Mouse (Mus musculus): ENCODE measurements around the gene Mars. TPM values are rescaled to one million over a fixed set of nuclear protein-coding genes. Genes with fewer than 3 reads are reported as not detected.

Mars gene
- polyA plus RNA-seq, 1 experiment = 32.4 TPM

DNA sequence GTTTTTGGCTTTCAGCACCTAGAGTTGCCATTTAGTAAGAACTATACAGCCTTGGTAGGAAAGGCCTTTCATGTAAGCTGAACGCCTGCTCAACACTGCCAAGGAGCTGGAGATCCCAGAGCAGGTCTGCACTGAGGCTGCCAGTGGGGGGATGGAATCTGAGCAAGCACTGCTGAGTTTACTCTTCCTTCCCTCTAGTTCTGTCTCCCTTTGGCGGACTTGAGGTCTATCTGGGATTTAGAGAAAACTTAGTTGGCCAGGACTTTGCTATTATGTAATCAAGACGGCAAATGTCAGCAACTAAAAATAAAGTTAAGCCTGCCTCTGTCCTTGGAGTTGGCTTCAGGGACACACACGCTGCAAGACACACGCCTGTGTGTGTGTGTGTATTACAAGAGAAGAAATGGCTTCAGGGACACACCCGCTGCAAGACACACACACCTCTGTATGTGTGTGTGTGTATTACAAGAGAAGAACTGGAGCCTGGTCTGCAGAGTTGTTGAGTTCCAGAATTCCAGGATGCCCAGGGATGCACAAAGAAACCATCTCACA lies 18.5 kb downstream of the Mars start:
- peaks cover 3% of the 10 kb centered on the region for H3K36me3 ChIP-seq (ENCODE audit: control insufficient read depth, insufficient read depth, low read length)
- no peak overlapping the region for H3K27ac ChIP-seq (ENCODE audit: control insufficient read depth, insufficient read depth, low read depth, low read length)
- H3K4me3 ChIP-seq (ENCODE audit: control insufficient read depth, low read depth, low read length) = no peak overlapping the region
- H3K4me1 ChIP-seq (ENCODE audit: control insufficient read depth, insufficient read depth, low read length) = peaks cover 7% of the 10 kb centered on the region
- H3K27me3 ChIP-seq (ENCODE audit: control insufficient read depth, insufficient read depth, low read length) = no peaks in the 10 kb centered on the region
- TF ChIP-seq CTCF (IDR thresholded peaks at IDR 0.05; ENCODE audit: control insufficient read depth, insufficient read depth, insufficient replicate concordance, low read depth, low read length) = no peak
- no peak for TF ChIP-seq POLR2A (IDR thresholded peaks at IDR 0.05; ENCODE audit: control insufficient read depth, low read depth, low read length)

DNA sequence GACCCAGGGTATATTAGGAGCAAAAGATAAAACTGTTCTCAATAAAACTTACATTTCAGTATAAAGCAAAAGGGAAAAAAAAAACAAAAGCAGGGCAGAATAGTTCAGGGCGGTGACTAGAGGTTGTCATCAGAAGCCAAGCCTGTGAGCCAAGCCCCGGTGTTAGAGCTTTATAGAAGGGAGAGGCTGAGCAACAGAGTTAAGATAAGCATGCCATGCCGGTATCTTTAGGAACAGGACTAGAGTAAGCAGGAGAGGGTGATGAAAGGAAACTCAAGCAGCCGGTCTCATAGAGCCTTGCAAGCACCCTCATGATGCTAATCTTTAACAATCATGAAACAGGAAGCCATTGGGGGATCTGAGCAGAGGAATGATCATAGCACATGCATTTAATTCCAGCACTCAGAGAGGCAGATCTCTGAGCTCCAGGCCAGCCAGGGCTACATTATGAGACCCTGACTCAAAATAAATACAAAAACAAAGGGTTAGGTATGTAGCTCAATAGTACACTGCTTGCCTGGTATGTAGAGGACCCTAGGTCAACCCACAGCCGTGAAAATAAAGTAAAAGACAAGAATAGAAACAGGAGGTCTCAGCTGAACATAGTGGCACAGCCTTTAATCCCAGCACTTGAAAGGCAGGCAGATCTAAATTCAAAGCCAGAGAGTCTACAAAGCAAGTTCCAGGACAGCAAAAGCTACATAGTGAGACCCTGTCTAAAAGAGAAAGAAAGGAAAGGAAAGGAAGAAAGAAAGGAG lies 19.5 kb downstream of the Mars start:
- TF ChIP-seq POLR2A (IDR thresholded peaks at IDR 0.05; ENCODE audit: control insufficient read depth, low read depth, low read length) (no peak), CTCF (IDR thresholded peaks at IDR 0.05; ENCODE audit: control insufficient read depth, insufficient read depth, insufficient replicate concordance, low read depth, low read length) (no peak)
- H3K4me1 ChIP-seq (ENCODE audit: control insufficient read depth, insufficient read depth, low read length) = peaks cover 16% of the 10 kb centered on the region
- no peaks in the 10 kb centered on the region; the same call in 1 of the 2 replicates for H3K36me3 ChIP-seq (ENCODE audit: control insufficient read depth, insufficient read depth, low read length)
- no peaks in the 10 kb centered on the region for H3K27me3 ChIP-seq (ENCODE audit: control insufficient read depth, insufficient read depth, low read length)
- H3K4me3 ChIP-seq (ENCODE audit: control insufficient read depth, low read depth, low read length) = no peak overlapping the region
- H3K27ac ChIP-seq (ENCODE audit: control insufficient read depth, insufficient read depth, low read depth, low read length) = no peak overlapping the region

DNA sequence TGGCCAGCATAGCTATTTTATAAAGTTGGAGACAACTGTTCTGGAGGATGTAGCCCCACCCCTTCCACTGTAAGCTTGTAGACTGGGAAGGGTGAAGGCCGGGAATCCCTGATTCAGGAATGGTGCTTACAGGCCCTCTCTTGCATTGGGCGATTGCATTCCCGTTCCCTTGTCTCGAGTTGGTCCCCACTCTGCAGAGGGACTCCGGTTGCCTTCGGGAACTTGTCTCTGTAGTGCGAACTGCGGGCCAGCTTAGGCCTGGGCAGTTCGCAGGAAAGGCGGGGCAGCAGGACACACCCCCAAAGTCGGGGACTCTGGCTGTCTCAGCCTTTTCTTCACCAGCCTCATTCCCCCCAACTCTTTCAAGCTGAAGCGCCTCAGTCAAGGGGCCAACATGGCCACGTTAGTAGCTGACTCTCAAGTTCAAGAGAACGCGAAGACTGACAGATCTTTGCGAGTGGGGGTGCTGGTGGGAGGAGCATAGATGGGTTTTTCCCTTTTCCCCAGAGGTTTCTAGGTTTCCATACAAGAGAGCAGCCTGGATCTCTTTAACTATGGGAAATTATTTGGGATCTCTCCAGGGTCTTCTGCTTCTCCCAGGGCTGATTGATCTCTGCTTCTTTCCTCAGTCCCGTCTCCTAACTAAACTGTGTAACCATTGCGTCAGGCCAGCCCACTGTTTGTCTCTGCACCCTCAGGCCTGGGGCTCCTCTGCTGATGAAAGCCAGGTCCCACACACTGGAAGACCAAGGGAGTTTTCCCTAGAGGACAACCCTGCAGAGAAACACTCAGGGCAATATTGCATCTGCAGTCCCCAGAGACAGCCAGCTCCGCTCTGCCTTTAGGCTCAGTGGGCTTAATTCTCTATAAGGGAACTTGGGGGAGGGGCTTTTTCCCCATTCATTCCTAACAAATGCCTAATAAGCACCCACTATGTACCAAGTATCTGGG lies 20.4 kb downstream of the Mars start:
- Histone ChIP-seq H3K4me3 (ENCODE audit: control insufficient read depth, low read depth, low read length) (peak overlapping the region; percentile 81), H3K27ac (ENCODE audit: control insufficient read depth, insufficient read depth, low read depth, low read length) (peak overlapping the region; percentile 75), H3K36me3 (ENCODE audit: control insufficient read depth, insufficient read depth, low read length) (no peaks in the 10 kb centered on the region; the same call in 1 of the 2 replicates), H3K4me1 (ENCODE audit: control insufficient read depth, insufficient read depth, low read length) (peaks cover 22% of the 10 kb centered on the region), H3K27me3 (ENCODE audit: control insufficient read depth, insufficient read depth, low read length) (no peaks in the 10 kb centered on the region)
- TF ChIP-seq CTCF (IDR thresholded peaks at IDR 0.05; ENCODE audit: control insufficient read depth, insufficient read depth, insufficient replicate concordance, low read depth, low read length) (no peak), POLR2A (IDR thresholded peaks at IDR 0.05; ENCODE audit: control insufficient read depth, low read depth, low read length) (no peak)

DNA sequence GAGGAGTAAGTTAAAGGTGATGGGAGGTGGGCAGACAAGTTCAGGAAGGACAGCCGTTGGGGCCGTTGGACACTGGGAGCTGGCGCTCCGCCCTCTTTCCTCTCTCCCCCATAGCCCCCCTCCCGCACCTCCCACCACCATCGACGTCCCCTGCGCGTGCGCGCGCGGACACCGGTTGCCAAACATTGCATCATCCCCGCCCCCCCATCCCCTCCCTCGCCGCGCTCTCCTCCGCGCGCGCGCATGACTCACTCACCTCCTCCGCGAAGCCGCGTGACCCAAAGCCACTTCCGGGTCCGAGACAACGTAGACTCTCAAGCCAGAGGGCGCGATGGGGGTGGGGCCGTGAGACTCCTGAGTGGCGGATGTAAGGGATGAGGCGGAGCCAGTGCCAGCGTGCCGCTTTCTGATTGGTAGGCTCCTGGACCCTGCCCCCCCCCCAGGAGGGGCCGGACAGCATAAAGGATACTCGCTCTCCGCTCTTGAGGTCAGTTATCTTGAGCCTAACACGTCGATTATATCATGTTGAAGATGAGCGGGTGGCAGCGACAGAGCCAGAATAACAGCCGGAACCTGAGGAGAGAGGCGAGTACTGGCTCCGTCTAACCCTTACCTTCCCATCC lies 21.2 kb downstream of the Mars start:
- H3K4me3 ChIP-seq (ENCODE audit: control insufficient read depth, low read depth, low read length) = peak overlapping the region; percentile 81
- H3K27ac ChIP-seq (ENCODE audit: control insufficient read depth, insufficient read depth, low read depth, low read length) = peak overlapping the region; percentile 100
- no peaks in the 10 kb centered on the region for H3K27me3 ChIP-seq (ENCODE audit: control insufficient read depth, insufficient read depth, low read length)
- H3K36me3 ChIP-seq (ENCODE audit: control insufficient read depth, insufficient read depth, low read length) = no peaks in the 10 kb centered on the region; the same call in 1 of the 2 replicates
- H3K4me1 ChIP-seq (ENCODE audit: control insufficient read depth, insufficient read depth, low read length) = peaks cover 22% of the 10 kb centered on the region
- TF ChIP-seq CTCF (IDR thresholded peaks at IDR 0.05; ENCODE audit: control insufficient read depth, insufficient read depth, insufficient replicate concordance, low read depth, low read length) (no peak), POLR2A (IDR thresholded peaks at IDR 0.05; ENCODE audit: control insufficient read depth, low read depth, low read length) (peak; percentile 93)

DNA sequence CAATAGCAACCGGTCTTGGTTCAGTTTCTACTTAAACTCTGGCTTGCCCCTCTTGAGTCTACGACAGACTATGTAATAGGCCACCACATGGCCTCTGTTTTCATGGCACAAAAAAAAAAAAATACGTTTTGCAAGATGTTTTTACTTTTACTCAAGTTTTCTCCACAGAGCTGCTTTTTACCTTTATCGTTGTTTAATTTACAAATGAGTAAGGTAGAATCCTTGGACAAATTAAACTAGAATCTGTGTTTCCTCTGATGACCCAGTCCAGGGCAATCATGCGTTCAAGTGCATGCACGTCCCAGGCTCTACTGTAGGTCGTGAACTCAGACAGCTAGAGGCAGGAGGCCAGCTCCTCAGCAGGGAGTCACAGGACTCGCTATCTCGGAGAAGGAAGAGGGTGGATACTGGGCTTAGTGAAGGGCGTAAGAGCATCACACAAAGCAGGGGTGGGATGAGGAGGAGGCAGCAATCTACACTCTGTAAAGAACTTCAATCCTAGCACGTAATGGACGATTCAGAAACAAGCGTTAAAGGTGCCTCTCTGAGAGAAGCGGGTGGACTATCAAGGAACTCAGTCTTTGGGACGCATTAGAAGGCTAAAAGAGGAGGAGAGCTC lies 21.9 kb downstream of the Mars start:
- peak overlapping the region; percentile 100 for H3K27ac ChIP-seq (ENCODE audit: control insufficient read depth, insufficient read depth, low read depth, low read length)
- H3K4me3 ChIP-seq (ENCODE audit: control insufficient read depth, low read depth, low read length) = peak overlapping the region; percentile 81
- no peaks in the 10 kb centered on the region; the same call in 1 of the 2 replicates for H3K36me3 ChIP-seq (ENCODE audit: control insufficient read depth, insufficient read depth, low read length)
- TF ChIP-seq CTCF (IDR thresholded peaks at IDR 0.05; ENCODE audit: control insufficient read depth, insufficient read depth, insufficient replicate concordance, low read depth, low read length) (no peak), POLR2A (IDR thresholded peaks at IDR 0.05; ENCODE audit: control insufficient read depth, low read depth, low read length) (no peak)
- peaks cover 22% of the 10 kb centered on the region for H3K4me1 ChIP-seq (ENCODE audit: control insufficient read depth, insufficient read depth, low read length)
- no peaks in the 10 kb centered on the region for H3K27me3 ChIP-seq (ENCODE audit: control insufficient read depth, insufficient read depth, low read length)

DNA sequence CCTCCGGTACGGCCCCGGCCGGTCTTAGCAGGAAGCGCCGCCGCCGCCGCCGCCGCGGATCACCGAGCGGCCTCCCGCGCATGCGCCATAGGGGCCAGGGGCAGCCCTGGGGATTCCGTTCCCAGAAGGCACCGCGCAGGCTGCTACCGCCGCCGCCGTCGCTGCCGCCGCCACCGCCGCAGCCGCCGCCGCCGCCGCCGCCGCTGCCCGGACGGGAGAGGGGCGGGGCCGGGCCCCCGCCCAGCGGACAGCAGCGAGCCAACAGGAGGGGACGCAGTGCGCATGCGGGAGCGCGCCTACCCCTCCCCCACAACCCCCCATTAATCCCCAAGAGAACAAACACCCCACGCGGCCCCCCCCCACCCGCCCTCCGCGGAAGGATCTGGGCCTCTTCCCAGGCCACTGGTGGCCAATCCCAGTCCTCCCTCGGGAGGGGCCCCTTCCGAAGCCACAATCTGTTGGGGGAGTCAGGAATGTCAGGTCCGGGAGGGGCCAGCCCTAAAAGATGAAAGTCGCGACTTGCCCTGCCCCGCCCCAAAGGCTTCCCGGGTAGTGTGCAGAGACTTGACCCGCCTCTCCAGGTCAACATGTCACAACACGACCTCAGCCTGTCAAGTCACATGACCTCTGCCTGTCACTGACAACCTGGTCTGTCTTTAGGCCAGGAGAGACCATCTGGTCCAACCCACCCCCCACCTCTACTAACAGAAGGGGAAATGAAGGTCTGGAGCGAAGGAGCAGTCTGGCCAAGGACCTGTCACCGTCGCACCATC lies 22.6 kb downstream of the Mars start, which contains the start of gene Mbd6:
TSS of gene Mbd6 (minus strand) at position 219 of the 773 bp plus-strand sequence.
- Histone ChIP-seq H3K27ac (ENCODE audit: control insufficient read depth, insufficient read depth, low read depth, low read length) (peak within 1 kb of the TSS; percentile 100), H3K36me3 (ENCODE audit: control insufficient read depth, insufficient read depth, low read length) (no peaks in the 10 kb centered on the region; the same call in 1 of the 2 replicates), H3K4me1 (ENCODE audit: control insufficient read depth, insufficient read depth, low read length) (peaks cover 22% of the 10 kb centered on the region), H3K27me3 (ENCODE audit: control insufficient read depth, insufficient read depth, low read length) (no peaks in the 10 kb centered on the region), H3K4me3 (ENCODE audit: control insufficient read depth, low read depth, low read length) (peak within 1 kb of the TSS; percentile 81)
- no peak for TF ChIP-seq CTCF (IDR thresholded peaks at IDR 0.05; ENCODE audit: control insufficient read depth, insufficient read depth, insufficient replicate concordance, low read depth, low read length)
- no peak; the same call in none of the 2 replicates for TF ChIP-seq POLR2A (IDR thresholded peaks at IDR 0.05; ENCODE audit: control insufficient read depth, low read depth, low read length)

Measured in testis, adult 2 months (tissue).